Mouse (Mus musculus) bone marrow, adult 2 months (tissue): ENCODE data around the gene Mylip. TPM values are rescaled to one million over a fixed set of nuclear protein-coding genes. Genes with fewer than 3 reads are reported as not detected.

ENCODE experiments used
- H3K27ac ChIP-seq: fragments of 200-500 bp; 2 replicates; pipeline ENCODE4 v1.5.1; 2012; ENCODE audit warnings: low read depth, mild to moderate bottlenecking, control low read depth, inconsistent platforms, low read length; ENCODE audit not compliant: control insufficient read depth, poor library complexity, insufficient read depth
- H3K4me1 ChIP-seq: fragments of 200-500 bp; 2 replicates; pipeline ENCODE4 v1.6.1; 2011; ENCODE audit warnings: low read length; ENCODE audit not compliant: control insufficient read depth, insufficient read depth
- H3K4me3 ChIP-seq: fragments of 200-500 bp; replicated peaks from 2 replicates; pipeline ENCODE3; 2011; ENCODE audit warnings: mild to moderate bottlenecking, low read depth, low read length, control low read depth; ENCODE audit not compliant: control insufficient read depth
- CTCF ChIP-seq: fragments of 200-500 bp; IDR thresholded peaks from 2 replicates; pipeline ENCODE4 v1.5.1; 2011; ENCODE audit warnings: low read length, control low read depth; ENCODE audit not compliant: control insufficient read depth, insufficient read depth
- POLR2A ChIP-seq: fragments of 200-500 bp; IDR thresholded peaks from 2 replicates; pipeline ENCODE4 v1.6.1; 2011; ENCODE audit warnings: low read depth, mild to moderate bottlenecking, control low read depth, low read length, borderline replicate concordance; ENCODE audit not compliant: control insufficient read depth
- whole genome bisulfite sequencing: fragments of 180-500 bp; shearing (Covaris S2); methylation state at CpG from one replicate; pipeline ENCODE4 v1.1.7; 2018; 5-methylcytosine and 5-hydroxymethylcytosine counted together
- polyA plus RNA-seq: library from polyadenylated mRNA; stranded (reverse); fragments of >200 nt; gene quantifications from 2 replicates; pipeline ENCODE4 v1.2.4, GENCODE M21; 2011; ENCODE audit warnings: low replicate concordance; ENCODE audit not compliant: missing spikeins, insufficient read depth, insufficient read length

The Mylip gene
- polyA plus RNA-seq, 1 experiment = 19.3 TPM

DNA sequence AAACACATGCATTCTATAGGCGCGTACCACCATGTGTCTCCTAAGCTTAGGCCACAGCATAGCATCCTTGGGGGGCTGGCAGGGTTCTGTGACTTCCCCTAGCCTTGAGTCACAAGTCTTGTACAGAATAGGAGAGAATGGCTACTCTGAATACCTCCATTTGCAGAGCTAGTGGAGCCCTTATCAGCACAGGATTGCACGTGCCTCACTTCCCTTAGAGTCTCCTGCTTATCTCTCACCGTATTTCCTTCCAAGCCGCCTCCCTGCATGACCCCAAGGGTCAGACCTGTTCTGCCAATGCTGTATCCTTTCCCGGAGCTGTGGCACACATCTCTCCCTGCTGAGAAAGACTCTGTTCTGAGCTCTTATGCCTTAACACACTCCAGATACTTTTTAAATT is 17.2 kb downstream of the Mylip start:
- TF ChIP-seq CTCF = no peak
- TF ChIP-seq POLR2A = no peak

DNA sequence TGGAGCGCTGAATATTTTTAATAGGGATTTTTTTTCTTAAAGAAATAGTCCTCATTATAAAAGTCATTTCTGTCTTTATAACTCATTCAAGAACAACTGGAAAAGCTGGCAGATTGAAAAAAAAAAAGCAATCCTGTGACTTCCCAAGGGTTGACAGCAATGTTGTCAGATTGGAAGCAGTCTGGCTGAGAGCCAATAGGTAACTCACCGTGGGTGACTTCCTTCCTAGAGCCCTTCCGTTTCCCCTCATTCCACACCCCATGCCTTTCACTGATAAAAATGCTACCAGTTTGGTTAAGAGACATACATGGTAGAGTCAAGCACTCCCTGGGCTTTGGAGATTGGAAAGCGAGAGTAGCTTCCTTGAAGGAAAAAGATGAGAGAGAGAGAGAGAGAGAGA is 21.4 kb downstream of the Mylip start:
- peaks cover 4% of the 10 kb centered on the region; the same call in 1 of the 2 replicates for H3K4me1 ChIP-seq
- H3K27ac ChIP-seq = no peak overlapping the region
- TF ChIP-seq CTCF = no peak
- TF ChIP-seq POLR2A = no peak
- no peak overlapping the region for H3K4me3 ChIP-seq
- 61% methylated on average over 4 of the region's 4 CpGs for WGBS

More for the DNA sequence above, 17.2 kb downstream of the Mylip start:
- WGBS = 76% methylated on average over 6 of the region's 6 CpGs
- Histone ChIP-seq H3K4me3 (no peak overlapping the region), H3K4me1 (peaks cover 6% of the 10 kb centered on the region), H3K27ac (peak overlapping the region; percentile 9; the same call in 1 of the 2 replicates)

- H3K27ac ChIP-seq = no peak overlapping the region
- TF ChIP-seq CTCF = no peak
- TF ChIP-seq POLR2A = no peak
- no peaks in the 10 kb centered on the region for H3K4me1 ChIP-seq
- H3K4me3 ChIP-seq = no peak overlapping the region
- 96% methylated on average over 1 of the region's 1 CpGs for WGBS
Observed at GRCm38 (mm10) chr13:45413066-45413465, 23.5 kb downstream of the Mylip start.

DNA sequence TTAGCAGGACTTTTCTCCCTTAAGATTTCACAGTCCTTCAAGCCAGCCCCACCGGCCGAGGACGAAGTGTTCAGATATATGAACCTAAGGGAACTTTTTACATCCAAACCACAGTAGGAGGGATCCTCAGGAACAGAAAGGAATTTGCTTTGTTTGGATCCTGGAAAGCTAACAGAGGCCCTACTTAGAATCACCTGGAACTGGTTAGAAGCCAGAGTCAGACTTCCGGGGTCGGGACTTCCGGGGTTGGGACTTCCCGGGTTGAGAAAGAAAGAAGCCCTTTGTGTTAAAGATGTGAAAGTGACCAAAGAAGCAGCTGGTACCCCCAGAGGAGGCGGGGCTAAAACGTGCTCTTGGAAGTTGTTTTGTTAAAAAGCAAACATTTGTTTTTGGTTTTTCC is 24.5 kb downstream of the Mylip start:
- 70% methylated on average over 9 of the region's 9 CpGs for WGBS
- H3K27ac ChIP-seq = no peak overlapping the region
- no peak overlapping the region for H3K4me3 ChIP-seq
- TF ChIP-seq CTCF = no peak
- TF ChIP-seq POLR2A = no peak
- no peaks in the 10 kb centered on the region for H3K4me1 ChIP-seq

- H3K4me3 ChIP-seq = no peak overlapping the region
- H3K27ac ChIP-seq = no peak overlapping the region
- WGBS = 22% methylated on average over 14 of the region's 14 CpGs
- no peaks in the 10 kb centered on the region for H3K4me1 ChIP-seq
- TF ChIP-seq POLR2A = no peak
- TF ChIP-seq CTCF = no peak
Observed at GRCm38 (mm10) chr13:45416621-45417057, 27.1 kb downstream of the Mylip start.

DNA sequence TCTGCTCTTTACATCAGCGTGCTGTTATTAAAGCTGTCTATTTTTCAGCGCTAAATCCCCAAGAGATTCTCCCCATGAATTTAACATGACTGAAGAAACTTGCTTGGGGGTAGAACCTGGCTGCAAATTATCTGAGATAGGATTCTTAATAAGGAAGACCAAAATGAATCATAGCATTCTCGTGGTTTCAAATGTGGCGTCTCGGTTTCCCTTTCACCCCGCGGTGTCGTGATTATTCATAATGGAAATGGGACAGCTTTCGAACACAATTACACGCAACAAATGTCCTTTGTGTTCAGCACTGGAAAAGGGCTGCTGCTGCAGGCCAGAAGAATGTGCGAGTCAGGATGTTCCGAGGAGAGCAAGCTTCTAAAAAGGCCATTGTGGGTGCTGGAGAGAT is 29.4 kb downstream of the Mylip start:
- H3K27ac ChIP-seq = no peak overlapping the region
- H3K4me1 ChIP-seq = no peaks in the 10 kb centered on the region
- TF ChIP-seq CTCF (no peak), POLR2A (no peak)
- no peak overlapping the region for H3K4me3 ChIP-seq
- WGBS = 54% methylated on average over 12 of the region's 12 CpGs

DNA sequence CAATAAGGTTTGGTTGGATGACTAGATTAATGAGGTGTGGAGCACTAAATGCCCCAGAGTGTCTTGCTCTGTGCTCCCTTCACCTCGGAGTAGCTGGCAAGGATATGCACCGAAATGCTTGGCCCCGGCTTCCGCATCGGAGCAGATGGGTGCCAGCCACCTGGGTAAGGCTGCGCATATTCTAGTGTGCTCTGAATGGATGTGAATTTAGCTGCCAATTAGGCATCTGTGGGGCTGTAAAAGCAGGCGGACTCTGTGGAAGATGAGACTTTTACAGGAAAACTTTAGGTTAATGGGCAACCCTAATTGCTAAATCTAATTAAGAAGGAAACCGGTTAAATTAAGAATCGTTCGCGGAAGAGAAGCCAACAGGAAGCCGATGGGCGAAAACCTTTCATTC is 32.7 kb downstream of the Mylip start:
- TF ChIP-seq CTCF = no peak
- no peak for TF ChIP-seq POLR2A
- Histone ChIP-seq H3K4me1 (no peaks in the 10 kb centered on the region), H3K27ac (no peak overlapping the region), H3K4me3 (no peak overlapping the region)
- 92% methylated on average over 13 of the region's 13 CpGs for WGBS

- Histone ChIP-seq H3K27ac (no peak overlapping the region), H3K4me3 (no peak overlapping the region), H3K4me1 (no peaks in the 10 kb centered on the region)
- no peak for TF ChIP-seq CTCF
- 78% methylated on average over 5 of the region's 5 CpGs for WGBS
Observed at GRCm38 (mm10) chr13:45422709-45423108, 33.2 kb downstream of the Mylip start.

DNA sequence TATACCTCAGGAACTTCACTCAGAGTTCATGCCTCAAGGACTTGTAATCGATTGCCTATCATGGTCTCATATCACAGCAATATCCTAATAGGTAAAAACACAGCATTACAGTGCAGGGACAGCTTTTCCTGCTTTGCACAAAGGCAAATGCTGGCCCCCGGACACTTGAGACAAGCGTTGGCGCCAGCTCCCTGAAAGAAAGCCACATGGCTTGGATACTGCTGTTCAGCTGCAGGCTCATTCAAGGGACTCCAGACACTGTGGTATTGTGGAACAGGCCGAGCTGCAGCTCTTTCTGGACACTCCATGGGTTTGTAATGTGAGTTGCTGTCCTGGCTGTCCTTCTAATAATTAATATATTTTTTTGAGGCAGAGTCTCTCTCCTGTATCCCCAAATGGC is 34.4 kb downstream of the Mylip start:
- Histone ChIP-seq H3K4me3 (no peak overlapping the region), H3K27ac (no peak overlapping the region), H3K4me1 (no peaks in the 10 kb centered on the region; the same call in 1 of the 2 replicates)
- TF ChIP-seq POLR2A (no peak), CTCF (no peak)
- 83% methylated on average over 5 of the region's 5 CpGs for WGBS
